Mouse (Mus musculus): ENCODE measurements around the gene Slc16a14.

Slc16a14 gene

DNA sequence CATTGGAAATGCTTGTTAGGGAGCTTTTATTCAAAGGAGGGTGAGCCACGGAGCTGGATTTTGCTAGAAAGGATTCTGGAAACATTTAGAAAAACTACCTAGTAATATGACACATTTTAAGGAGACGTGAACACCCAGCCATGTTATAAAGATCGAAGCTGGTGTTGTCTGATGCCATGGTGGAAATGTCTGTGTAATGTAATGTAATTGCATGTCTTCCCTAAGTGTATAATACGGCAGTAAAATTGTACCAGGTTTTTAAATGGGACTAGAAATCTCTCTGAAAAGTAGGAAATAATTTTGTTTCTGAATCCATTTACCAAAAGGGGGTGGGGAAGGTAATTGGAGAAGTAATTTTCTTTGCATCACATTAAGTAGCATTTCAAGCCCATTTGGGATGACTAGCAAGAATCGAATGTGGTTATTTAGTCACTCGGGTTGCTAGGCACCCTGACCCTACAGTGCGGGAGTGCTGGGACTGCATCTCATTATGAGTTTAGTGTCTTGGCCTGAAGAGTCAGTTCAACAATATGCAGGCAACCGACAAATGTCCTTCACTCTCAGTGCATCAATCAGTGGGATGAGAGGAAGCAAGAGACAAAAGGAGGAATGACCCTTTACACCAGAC lies 24.6 kb downstream of the Slc16a14 start:
- DNase-seq: no peak

DNA sequence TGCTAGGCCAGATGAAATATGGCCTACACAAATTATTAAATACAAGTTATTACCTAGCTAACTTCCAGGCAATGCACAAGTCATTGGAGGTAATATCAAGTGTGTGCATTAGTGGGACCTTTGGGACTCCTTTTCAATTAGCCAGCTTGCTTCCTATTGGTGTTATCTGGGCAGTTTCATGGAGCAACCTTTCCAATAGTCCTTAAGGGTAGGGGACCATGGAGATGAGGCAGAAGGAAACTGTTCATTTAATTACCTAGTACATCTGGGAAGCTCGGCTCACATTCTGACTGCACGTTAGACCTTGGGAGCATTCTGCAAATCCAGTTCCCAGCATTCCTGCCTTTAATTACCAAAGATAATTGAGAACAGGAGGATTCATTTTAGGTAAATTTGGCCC lies 30.5 kb downstream of the Slc16a14 start:
- DNase-seq: no peak

DNA sequence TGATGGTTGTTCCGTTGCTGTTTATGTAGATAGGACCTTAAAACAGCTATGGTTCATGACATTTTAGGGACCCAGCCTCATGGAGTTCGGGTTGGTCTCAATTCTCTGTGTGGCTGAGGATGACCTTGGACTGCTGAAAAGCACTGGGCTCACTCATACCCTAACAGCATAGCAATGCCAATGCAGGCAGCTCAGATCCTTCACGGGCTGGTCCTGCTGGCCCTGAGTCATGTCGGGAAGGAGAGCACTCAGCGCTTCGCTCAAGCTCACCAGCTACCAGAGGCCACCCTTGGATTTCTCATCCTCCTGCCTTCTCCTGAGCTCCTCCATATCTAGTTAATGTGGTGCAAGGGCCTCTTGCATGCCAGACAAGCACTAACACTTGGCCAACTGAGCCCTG lies 35.8 kb downstream of the Slc16a14 start:
- DNase-seq: no peak

DNA sequence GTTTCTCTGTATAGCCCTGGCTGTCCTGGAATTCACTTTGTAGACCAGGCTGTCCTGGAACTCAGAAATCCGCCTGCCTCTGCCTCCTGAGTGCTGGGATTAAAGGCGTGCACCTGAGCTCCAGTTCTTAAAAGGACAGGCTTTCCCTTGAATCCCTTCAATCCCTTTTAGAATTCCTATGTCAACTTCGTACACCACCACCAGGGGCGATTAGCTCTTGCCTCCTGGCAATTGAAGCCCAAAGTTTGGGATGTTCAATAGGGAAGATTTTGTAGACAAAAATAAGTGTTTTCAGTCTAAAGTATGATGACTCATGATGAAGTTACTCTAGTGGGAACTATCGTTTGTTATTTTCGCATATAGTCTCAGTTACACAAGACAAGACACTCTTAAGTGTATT lies 37.6 kb downstream of the Slc16a14 start:
- no peak for DNase-seq

DNA sequence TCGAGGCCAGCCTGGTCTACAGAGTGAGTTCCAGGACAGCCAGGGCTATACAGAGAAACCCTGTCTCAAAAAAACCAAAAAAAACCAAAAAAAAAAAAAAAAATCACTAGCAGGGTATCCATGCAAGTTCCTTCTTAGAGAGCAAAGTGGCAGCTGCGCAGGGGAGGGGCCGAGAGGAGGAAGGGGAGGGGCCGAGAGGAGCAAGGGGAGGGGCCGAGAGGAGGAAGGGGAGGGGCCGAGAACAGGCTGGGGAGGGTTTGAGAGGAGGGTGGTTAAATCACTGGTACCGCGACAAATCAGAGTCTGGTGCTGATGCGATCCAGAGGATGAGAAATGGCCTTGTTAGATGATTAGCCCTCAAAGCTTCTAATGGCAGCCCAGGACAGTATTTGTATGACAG lies 43.2 kb downstream of the Slc16a14 start:
- no peak for DNase-seq

DNA sequence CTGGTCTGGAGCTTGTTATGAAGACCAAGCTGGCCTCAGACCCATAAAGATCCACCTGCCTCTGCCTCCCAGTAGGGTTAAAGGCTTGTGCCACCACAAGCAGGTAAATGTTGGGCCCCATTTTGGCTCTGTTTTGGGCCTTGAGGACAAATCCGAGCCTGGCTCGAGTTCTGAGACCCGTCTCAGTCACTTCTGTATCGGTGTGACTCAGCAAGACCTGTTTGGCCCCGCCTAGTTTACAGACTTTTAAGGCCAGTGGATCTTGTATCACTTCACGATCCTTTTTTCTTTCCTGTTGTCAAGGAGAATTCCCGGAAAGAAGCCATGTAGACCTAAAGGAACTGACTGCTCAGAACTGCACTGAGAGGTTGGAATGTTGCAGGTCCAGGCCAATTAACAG lies 44.4 kb downstream of the Slc16a14 start:
- no peak for DNase-seq

DNA sequence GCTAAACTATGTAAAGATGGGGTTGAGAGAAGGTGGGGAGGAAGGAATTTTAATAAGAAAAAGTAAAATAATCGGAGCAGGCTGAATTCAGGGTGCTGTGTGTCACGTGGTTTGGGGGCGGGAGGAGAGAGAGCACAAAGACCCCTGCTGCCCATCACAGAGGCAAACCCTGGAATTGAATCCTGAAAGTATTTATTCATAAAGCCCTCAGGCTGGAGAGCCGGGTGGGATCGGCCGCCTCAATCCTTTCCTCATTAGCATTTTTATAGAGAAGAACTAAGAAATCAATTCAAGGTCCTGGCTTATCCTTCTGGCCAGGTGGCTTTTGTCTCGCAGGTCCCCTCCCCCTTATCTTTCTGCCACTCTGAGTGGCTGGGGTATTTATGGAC lies 44.9 kb downstream of the Slc16a14 start:
- no peak for DNase-seq

DNA sequence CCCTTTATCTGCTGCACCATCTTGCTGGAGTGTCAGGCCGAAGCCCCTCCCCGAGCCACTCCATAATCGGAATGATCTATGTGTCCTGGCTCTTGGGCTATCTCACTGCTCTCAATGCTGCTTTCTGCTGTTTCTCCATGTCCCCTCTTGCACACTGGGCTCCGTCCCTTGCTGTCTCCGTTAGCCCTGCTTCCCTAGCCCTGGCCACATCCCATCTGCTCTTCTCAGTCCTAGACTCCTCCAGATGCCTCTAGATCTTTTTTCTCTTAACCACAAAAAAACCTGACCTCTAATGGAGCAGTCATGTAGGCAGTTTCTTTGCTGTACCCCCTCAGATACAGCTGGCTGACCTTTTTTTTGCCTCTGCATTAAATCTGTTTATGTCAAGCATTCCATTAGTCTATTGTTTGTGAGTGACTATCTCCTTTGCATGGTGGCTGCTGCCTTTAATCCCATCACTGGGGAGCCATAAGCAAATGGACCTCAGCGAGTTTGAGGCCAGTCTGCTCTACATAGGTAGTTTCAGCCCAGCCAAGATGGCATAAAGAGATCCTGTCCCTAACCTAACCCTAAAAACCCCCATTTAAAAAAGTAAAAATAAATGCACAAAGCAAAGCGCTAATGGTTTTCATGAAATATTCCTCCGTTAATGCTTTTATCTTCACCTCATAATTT lies 45.5 kb downstream of the Slc16a14 start:
- no peak for DNase-seq

DNA sequence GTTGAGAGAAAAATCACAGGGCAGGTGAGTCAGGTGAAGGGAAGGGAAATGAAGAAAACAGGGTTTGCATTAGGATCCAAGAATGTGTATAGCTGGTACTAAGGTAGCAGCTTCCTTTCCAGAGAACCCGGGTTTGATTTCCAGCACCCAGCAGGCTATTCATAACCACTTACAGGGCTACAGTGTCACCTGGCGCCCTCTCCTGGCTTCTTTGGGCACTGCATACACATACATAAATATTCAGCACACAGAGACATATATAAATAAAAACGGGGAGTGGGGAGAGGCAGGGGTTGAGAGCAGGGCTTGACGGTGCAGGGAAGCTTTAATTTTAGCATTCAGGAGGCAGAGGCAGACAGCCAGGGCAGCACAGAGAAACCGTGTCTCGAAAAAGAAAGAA lies 49.0 kb downstream of the Slc16a14 start:
- peak in 1 of 2 experiments; percentile 9 for DNase-seq

DNA sequence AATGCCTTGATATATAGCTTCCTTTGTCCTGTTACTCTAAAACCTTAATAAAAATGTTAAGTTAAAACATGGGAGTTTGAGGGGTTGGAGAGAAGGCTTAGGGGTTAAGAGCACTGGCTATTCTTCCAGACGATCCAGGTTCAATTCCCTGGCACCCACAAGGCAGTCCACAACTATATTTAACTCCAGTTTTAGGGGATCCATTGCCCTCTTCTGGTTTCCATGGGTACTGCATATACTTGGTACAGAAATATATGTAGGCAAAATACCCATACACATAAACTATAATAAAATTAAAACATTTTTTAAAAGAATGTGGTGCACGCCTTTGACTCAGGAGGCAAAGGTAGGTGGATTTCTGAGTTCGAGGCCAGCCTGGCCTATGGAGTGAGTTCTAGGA lies 49.8 kb downstream of the Slc16a14 start:
- peak in 1 of 2 experiments; percentile 15 for DNase-seq

DNA sequence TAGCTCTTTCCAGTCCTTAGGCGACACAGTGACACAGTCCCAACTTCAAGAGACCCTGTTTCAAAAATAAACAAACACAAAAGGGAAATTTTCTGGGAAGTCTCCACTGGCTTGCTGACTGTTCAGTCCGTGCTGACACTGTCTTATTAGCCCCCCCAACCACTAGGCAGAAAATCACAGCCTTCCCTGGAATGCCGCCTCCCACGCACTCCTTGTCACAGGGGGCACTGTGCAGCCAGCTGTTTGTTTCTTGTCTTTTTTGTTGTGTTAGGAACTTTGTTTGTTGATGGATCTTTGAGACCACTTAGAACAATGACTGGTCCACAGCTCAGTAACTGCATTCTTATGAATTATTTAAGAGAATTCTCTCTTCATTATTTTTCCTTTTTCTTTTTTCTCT lies 51.0 kb downstream of the Slc16a14 start:
- no peak for DNase-seq

DNA sequence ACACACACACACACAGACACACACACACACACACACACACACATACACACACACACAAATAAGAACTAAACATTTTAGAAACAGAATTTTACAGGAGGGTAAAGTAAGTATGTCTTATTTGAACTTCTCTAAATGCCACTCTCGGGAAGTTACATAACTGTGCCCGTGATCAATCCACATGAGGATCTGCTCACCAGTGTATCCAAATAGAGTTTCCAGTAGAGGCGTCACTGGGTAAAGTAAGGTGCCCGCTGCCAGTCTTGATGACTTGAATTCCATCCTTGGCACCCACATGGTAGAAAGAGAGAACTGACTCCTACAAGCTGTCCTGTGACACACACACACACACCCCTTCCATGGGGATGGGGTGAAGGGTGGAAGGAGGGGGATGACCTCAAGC lies 52.0 kb downstream of the Slc16a14 start:
- no peak for DNase-seq

DNA sequence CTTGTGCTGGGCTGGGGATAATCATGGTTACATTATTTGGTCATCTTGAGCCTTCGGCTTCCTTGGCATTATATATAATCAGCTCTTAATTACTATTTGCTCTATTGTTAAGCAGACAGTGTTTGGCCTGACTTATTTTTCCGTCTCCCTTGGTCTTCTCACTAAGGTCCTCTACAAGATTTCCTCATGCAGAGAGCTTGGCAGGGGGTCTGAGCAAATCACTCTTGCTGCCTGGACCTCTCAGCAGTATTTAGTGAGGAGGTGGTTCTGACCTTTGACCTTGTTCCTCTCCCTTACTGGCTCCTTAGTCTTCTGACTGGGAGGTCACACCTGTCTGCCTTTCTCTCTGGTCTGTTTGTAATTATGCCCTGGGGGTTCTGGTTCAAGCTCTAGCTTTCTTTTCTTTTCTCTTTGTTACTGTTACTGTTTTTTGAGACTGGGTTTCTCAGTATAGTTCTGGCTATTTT lies 52.8 kb downstream of the Slc16a14 start:
- DNase-seq: no peak

DNA sequence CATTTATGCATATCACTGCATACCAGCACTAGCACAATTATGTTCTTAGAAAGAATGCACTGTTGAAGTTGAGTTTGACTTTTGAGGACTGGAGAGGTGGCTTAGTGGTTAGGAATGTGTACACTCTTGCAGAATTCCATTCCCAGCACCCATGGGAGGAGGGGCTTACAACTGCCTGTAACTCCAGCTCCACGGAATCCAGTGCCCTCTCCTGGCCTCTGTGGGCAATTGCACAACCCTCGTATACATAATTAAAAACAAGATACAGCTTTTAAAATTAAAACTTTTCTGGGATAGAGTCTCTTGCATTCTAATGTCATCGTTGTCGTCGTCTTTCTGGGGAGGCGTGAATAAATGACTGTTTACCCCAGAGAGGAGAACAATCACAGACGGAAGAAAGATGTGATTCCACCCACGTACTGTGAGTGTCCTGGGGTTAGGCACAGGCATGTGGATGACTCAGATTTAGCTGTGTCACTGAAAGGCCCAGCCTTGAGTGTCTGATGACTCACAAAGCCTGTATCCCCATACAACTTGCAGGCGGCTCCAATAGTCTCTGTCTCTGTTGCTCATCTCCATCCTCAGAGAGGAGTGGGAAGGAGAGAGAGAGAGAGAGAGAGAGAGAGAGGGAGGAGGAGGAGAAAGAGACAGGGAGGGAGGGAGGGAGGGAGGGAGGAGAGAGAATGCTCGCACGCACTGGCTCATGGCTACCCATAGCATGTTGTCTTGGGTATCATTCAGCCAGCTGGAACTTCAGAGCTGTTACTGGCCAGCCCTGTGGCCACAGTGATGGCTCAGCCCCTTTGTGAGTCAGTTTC lies 53.5 kb downstream of the Slc16a14 start:
- no peak for DNase-seq

DNA sequence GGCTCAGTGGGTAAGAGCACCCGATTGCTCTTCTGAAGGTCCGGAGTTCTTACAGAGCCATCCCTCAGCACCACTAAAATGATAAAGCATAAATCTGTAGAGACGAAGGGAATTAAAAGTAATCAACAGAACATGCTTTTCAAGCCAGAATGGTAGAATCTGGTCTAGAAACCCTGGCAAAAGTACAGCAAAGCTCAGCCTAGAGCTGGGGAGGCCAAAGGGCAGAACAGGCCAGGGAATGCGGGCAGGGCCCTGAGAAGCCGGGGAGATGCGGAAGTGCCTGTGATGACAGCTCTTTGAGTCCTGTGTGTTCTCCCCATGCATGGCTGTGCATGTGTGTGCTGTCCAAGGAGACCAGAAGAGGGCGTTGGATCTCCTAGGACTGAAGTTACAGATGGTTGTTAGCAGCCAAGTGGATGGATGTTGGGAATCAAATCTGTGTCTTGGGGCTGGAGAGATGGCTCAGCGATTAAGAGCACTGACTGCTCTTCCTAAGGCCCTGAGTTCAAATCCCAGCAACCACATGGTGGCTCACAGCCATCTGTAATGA lies 55.3 kb downstream of the Slc16a14 start:
- no peak for DNase-seq

DNA sequence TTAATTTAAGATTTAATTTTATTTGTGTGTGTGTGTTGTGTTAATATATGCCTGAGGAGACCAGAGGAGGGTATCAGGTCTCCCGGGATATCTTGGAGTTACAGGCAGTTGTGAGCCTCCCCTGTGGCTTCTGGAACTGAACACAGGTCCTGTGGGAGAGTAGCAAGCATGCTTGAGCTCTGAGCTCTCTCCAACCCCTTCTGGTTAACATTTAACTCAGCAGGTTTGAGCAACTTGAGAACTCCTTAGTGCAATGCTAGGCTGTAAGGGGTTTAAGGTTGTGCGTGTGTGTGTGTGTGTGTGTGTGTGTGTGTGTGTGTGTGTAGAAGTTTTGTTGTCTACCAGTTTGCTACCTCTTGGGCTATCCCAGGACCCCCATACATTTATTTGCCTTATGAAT lies 57.3 kb downstream of the Slc16a14 start:
- DNase-seq: no peak

DNA sequence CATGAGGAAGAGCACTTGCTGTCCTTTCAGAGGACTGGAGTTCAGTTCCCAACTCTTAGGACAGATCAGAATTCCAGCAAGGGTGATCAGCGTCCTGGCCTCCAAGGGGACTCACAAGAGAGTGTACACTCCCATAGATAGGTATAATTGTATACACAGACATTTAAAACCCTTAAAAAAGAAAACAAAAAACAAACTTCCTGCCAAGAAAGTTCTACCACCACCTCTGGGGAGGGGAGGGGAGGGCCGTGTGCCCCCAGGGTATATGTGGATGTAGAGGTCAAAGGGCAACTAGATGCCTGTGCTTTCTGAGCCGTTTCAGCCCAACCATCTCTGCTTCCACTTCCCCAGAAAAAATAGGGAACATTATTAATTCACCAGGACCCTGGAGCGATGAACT lies 62.0 kb downstream of the Slc16a14 start:
- DNase-seq: no peak

DNA sequence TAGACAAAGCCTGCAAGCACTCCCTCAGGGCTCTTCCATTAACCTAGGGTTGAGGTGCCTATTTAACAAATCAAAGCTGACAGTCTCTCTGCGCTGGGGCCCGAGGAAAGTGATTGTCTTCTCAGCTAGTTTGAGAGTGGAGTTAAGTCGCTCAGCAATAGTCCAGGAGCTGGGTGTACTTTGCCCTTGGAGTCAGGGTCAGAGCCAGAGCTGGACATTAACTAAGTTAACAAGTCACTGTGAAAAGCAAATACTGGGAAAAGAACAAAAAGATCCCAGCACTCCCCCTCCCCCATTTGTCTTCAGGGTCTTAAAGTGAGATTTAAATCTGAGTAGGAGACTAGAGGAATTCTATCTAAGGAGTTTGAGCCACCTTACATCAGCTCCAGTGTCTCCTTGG lies 62.8 kb downstream of the Slc16a14 start:
- no peak for DNase-seq

DNA sequence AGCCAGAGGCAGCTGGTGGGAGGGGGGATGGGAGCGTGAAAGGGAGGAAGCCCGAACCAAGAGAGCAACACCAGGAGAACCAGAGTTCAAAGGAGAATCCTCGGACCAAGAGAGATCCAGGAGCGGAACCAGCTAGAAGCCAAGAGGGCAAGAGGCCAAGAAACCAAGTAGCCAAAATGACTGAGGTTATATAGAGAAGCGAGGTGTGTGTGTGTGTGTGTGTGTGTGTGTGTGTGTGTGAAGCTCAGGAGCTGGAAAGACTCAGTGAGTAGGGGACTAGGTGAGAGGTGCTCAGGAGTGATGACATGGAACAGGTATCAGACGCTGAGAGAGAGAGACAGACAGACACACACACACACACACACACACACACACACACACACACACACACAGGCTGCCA lies 63.8 kb downstream of the Slc16a14 start:
- no peak for DNase-seq

DNA sequence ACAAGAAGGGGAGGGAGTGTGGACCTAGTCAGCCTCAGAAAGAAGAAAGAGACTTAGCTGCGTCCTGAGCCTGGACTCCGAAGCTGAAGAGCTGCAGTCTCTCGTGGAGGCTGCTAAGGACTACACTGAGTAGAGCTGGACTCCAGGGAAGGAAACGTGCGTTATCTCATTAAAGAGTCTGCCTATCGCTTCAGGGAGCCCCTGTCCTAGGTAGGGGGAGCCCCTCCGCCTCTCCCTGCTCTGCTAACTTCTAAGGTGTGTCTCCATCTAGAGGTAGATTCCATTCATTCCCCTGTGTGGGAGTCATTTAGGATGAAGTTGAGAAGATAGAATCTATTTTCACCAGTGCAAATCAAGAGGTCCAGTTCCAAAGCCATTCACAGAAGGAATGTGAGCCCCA lies 65.4 kb downstream of the Slc16a14 start:
- no peak for DNase-seq

DNA sequence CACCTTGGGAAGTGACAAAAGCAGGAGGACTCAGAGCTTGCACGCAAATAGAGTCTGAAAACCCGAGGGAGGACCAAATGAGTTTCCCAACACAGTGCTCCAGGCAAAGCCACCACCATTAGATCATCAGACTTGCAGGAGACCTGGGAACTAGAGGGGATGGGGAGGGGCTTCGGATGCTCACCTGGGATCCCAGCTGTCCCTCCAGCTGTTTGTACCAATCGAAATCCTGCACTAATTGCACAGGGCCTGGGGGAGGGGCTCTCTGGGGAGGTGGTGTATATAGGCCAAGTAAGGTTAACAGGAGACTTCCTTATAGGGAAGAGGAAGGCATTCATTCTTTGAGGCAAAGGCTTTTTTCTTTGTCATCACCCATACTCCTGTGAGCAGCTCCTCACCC lies 66.1 kb downstream of the Slc16a14 start:
- no peak for DNase-seq

DNA sequence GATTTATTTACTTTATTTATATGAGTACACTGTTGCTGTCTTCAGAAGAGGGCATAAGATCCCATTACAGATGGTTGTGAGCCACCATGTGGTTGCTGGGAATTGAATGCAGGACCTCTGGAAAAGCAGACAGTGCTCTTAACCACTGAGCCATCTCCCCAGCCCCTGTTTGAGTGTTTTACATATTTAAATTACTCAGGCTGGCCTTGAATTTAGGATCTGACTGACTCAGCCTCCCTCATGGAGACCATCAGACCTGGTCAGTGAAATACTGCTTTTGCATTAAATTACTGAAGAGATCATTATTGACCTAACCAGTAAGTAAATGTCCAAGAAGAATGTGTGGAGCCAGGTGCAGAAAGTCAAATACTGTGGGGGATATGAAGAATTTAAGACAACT lies 66.6 kb downstream of the Slc16a14 start:
- no peak for DNase-seq

DNA sequence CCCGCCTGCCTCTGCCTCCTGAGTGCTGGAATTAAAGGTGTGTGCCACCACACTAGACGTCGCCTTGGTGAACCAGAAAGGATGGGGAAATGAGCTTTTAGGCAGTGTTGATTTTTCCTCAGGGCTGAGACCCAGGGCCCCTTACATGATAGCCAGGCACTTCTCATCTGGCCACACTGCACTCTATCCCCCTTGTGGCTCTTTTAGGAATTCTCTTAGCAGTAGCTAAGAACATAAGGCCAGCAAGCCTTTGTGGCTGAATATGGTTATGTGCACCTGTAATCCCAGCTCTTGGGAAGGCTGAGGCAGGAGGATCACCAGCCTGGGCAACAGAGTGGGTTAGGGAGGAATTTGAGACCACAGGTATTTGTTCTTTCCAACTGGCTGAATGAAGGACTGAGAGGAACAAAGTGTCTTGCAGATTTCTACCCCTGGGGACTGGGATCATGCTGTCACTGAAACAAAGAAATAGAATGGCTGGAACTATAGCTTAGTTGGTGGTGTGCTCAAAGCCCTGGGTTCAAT lies 68.2 kb downstream of the Slc16a14 start:
- no peak for DNase-seq

All from cerebellum, postnatal 14 days (tissue).